Mouse (Mus musculus) erythroid progenitor cell, adult 5-6 weeks (primary cell): ENCODE measurements around the gene Ndufb10. TPM values are rescaled to one million over a fixed set of nuclear protein-coding genes. Genes with fewer than 3 reads are reported as not detected.

ENCODE experiments used
- ATAC-seq: replicated peaks from 2 replicates; pipeline ENCODE4 v1.8.0; 2016; ENCODE audit warnings: moderate number of reproducible peaks, mild to moderate bottlenecking, moderate TSS enrichment, inconsistent platforms; ENCODE audit not compliant: poor library complexity, low FRiP score, severe bottlenecking
- total RNA-seq, 2 experiments: library from RNA; stranded (forward) in 1 of 2; stranded (reverse) in 1 of 2; fragments of 150-400 nt in 1 of 2; fragments of 186-747, 209-891 nt in 1 of 2; gene quantifications; 2 replicates each; pipeline versions ENCODE4 v1.2.3 to v1.2.4; 2015 to 2017; ENCODE audit warnings: low replicate concordance in 2 of 2

Ndufb10 gene
- total RNA-seq, 2 experiments from 2014 or later: 84.0 to 200 TPM

GRCm38 (mm10) chr17:24676877-24677276, 47.4 kb downstream of the Ndufb10 start:
- ATAC-seq: no peak

GRCm38 (mm10) chr17:24676187-24676586, 48.1 kb downstream of the Ndufb10 start:
- ATAC-seq: peak; percentile 82

GRCm38 (mm10) chr17:24674277-24674676, 50.0 kb downstream of the Ndufb10 start:
- no peak for ATAC-seq

GRCm38 (mm10) chr17:24672141-24672540, 52.1 kb downstream of the Ndufb10 start:
- ATAC-seq: no peak

Other genes with a start within 250 kb of the Ndufb10 start
- gene Mlst8, start 245.4 kb downstream of the Ndufb10 start, total RNA-seq (2015; ENCODE audit: low replicate concordance): 6.5 and 27.7 TPM in 2 replicates
- 16.8 and 20.5 TPM in 2 replicates for gene Mlst8, start 245.4 kb downstream of the Ndufb10 start, total RNA-seq (2017; ENCODE audit: low replicate concordance)
- not detected in 2 replicates for gene Caskin1, start 235.9 kb downstream of the Ndufb10 start, total RNA-seq (2015; ENCODE audit: low replicate concordance)
- gene Caskin1, start 235.9 kb downstream of the Ndufb10 start, total RNA-seq (2017; ENCODE audit: low replicate concordance): not detected in 2 replicates
- gene Traf7, start 196.5 kb downstream of the Ndufb10 start, total RNA-seq (2015; ENCODE audit: low replicate concordance): 49.0 and 54.1 TPM in 2 replicates
- gene Traf7, start 196.5 kb downstream of the Ndufb10 start, total RNA-seq (2017; ENCODE audit: low replicate concordance): 73.9 and 83.1 TPM in 2 replicates
- gene Rab26, start 190.3 kb downstream of the Ndufb10 start, total RNA-seq (2015; ENCODE audit: low replicate concordance): 1.1 TPM in 1 of 2 replicates, not detected in the other
- gene Rab26, start 190.3 kb downstream of the Ndufb10 start, total RNA-seq (2017; ENCODE audit: low replicate concordance): not detected in 2 replicates
- 11.3 and 11.9 TPM in 2 replicates for gene Pkd1, start 174.6 kb downstream of the Ndufb10 start, total RNA-seq (2015; ENCODE audit: low replicate concordance)
- 11.7 and 22.5 TPM in 2 replicates for gene Pkd1, start 174.6 kb downstream of the Ndufb10 start, total RNA-seq (2017; ENCODE audit: low replicate concordance)
- gene Tsc2, start 91.8 kb downstream of the Ndufb10 start, total RNA-seq (2015; ENCODE audit: low replicate concordance): 49.0 and 56.6 TPM in 2 replicates
- gene Tsc2, start 91.8 kb downstream of the Ndufb10 start, total RNA-seq (2017; ENCODE audit: low replicate concordance): 13.5 and 28.4 TPM in 2 replicates
- gene Nthl1, start 91.8 kb downstream of the Ndufb10 start, total RNA-seq (2015; ENCODE audit: low replicate concordance): not detected in 2 replicates
- gene Nthl1, start 91.8 kb downstream of the Ndufb10 start, total RNA-seq (2017; ENCODE audit: low replicate concordance): 0.39 and 1.1 TPM in 2 replicates
- gene Slc9a3r2, start 74.2 kb downstream of the Ndufb10 start, total RNA-seq (2015; ENCODE audit: low replicate concordance): 0.84 TPM in 1 of 2 replicates, not detected in the other
- not detected in 2 replicates for gene Slc9a3r2, start 74.2 kb downstream of the Ndufb10 start, total RNA-seq (2017; ENCODE audit: low replicate concordance)
- not detected in 2 replicates for gene Npw, start 66.0 kb downstream of the Ndufb10 start, total RNA-seq (2015; ENCODE audit: low replicate concordance)
- not detected in 2 replicates for gene Npw, start 66.0 kb downstream of the Ndufb10 start, total RNA-seq (2017; ENCODE audit: low replicate concordance)
- gene Zfp598, start 54.8 kb downstream of the Ndufb10 start, total RNA-seq (2015; ENCODE audit: low replicate concordance): 13.4 and 18.4 TPM in 2 replicates
- 9.2 and 12.0 TPM in 2 replicates for gene Zfp598, start 54.8 kb downstream of the Ndufb10 start, total RNA-seq (2017; ENCODE audit: low replicate concordance)
- not detected in 2 replicates for gene Syngr3, start 34.5 kb downstream of the Ndufb10 start, total RNA-seq (2015; ENCODE audit: low replicate concordance)
- gene Syngr3, start 34.5 kb downstream of the Ndufb10 start, total RNA-seq (2017; ENCODE audit: low replicate concordance): not detected in 2 replicates
- 9.6 and 15.9 TPM in 2 replicates for gene Gfer, start 28.3 kb downstream of the Ndufb10 start, total RNA-seq (2015; ENCODE audit: low replicate concordance)
- gene Gfer, start 28.3 kb downstream of the Ndufb10 start, total RNA-seq (2017; ENCODE audit: low replicate concordance): 14.0 and 15.7 TPM in 2 replicates
- not detected in 2 replicates for gene Noxo1, start 28.2 kb downstream of the Ndufb10 start, total RNA-seq (2015; ENCODE audit: low replicate concordance)
- not detected in 2 replicates for gene Noxo1, start 28.2 kb downstream of the Ndufb10 start, total RNA-seq (2017; ENCODE audit: low replicate concordance)
- gene Tbl3, start 16.8 kb downstream of the Ndufb10 start, total RNA-seq (2015; ENCODE audit: low replicate concordance): 5.8 and 10.1 TPM in 2 replicates
- gene Tbl3, start 16.8 kb downstream of the Ndufb10 start, total RNA-seq (2017; ENCODE audit: low replicate concordance): 4.8 and 9.0 TPM in 2 replicates
- not detected in 2 replicates for gene Rnf151, start 6.4 kb downstream of the Ndufb10 start, total RNA-seq (2015; ENCODE audit: low replicate concordance)
- not detected in 2 replicates for gene Rnf151, start 6.4 kb downstream of the Ndufb10 start, total RNA-seq (2017; ENCODE audit: low replicate concordance)
- gene Rps2, start 6.4 kb downstream of the Ndufb10 start, total RNA-seq (2015; ENCODE audit: low replicate concordance): 1,299 and 1,601 TPM in 2 replicates
- 315 and 526 TPM in 2 replicates for gene Rps2, start 6.4 kb downstream of the Ndufb10 start, total RNA-seq (2017; ENCODE audit: low replicate concordance)
- gene Rpl3l, start 3.3 kb upstream of the Ndufb10 start, total RNA-seq (2015; ENCODE audit: low replicate concordance): not detected in 2 replicates
- gene Rpl3l, start 3.3 kb upstream of the Ndufb10 start, total RNA-seq (2017; ENCODE audit: low replicate concordance): not detected in 2 replicates
- 108 and 112 TPM in 2 replicates for gene Msrb1, start 12.2 kb upstream of the Ndufb10 start, total RNA-seq (2015; ENCODE audit: low replicate concordance)
- 29.5 and 61.6 TPM in 2 replicates for gene Msrb1, start 12.2 kb upstream of the Ndufb10 start, total RNA-seq (2017; ENCODE audit: low replicate concordance)
- not detected in 2 replicates for gene Hs3st6, start 28.5 kb upstream of the Ndufb10 start, total RNA-seq (2015; ENCODE audit: low replicate concordance)
- gene Hs3st6, start 28.5 kb upstream of the Ndufb10 start, total RNA-seq (2017; ENCODE audit: low replicate concordance): not detected in 2 replicates
- gene Meiob, start 79.8 kb upstream of the Ndufb10 start, total RNA-seq (2015; ENCODE audit: low replicate concordance): not detected in 2 replicates
- gene Meiob, start 79.8 kb upstream of the Ndufb10 start, total RNA-seq (2017; ENCODE audit: low replicate concordance): not detected in 2 replicates
- gene Hagh, start 115.7 kb upstream of the Ndufb10 start, total RNA-seq (2015; ENCODE audit: low replicate concordance): 350 and 357 TPM in 2 replicates
- gene Hagh, start 115.7 kb upstream of the Ndufb10 start, total RNA-seq (2017; ENCODE audit: low replicate concordance): 157 and 279 TPM in 2 replicates
- 50.5 and 87.6 TPM in 2 replicates for gene Fahd1, start 125.9 kb upstream of the Ndufb10 start, total RNA-seq (2015; ENCODE audit: low replicate concordance)
- 73.2 and 83.4 TPM in 2 replicates for gene Fahd1, start 125.9 kb upstream of the Ndufb10 start, total RNA-seq (2017; ENCODE audit: low replicate concordance)
- gene Igfals, start 141.5 kb upstream of the Ndufb10 start, total RNA-seq (2015; ENCODE audit: low replicate concordance): 0.84 TPM in 1 of 2 replicates, not detected in the other
- gene Igfals, start 141.5 kb upstream of the Ndufb10 start, total RNA-seq (2017; ENCODE audit: low replicate concordance): not detected in 2 replicates
- 31.9 and 50.8 TPM in 2 replicates for gene Nubp2, start 161.9 kb upstream of the Ndufb10 start, total RNA-seq (2015; ENCODE audit: low replicate concordance)
- 35.0 and 44.1 TPM in 2 replicates for gene Nubp2, start 161.9 kb upstream of the Ndufb10 start, total RNA-seq (2017; ENCODE audit: low replicate concordance)
- gene Spsb3, start 162.2 kb upstream of the Ndufb10 start, total RNA-seq (2015; ENCODE audit: low replicate concordance): 84.0 and 90.5 TPM in 2 replicates
- gene Spsb3, start 162.2 kb upstream of the Ndufb10 start, total RNA-seq (2017; ENCODE audit: low replicate concordance): 47.5 and 65.7 TPM in 2 replicates
- 6.3 and 14.4 TPM in 2 replicates for gene Eme2, start 170.6 kb upstream of the Ndufb10 start, total RNA-seq (2015; ENCODE audit: low replicate concordance)
- gene Eme2, start 170.6 kb upstream of the Ndufb10 start, total RNA-seq (2017; ENCODE audit: low replicate concordance): 12.7 and 24.5 TPM in 2 replicates
- gene Mrps34, start 170.6 kb upstream of the Ndufb10 start, total RNA-seq (2015; ENCODE audit: low replicate concordance): 8.3 and 9.6 TPM in 2 replicates
- 9.1 and 19.4 TPM in 2 replicates for gene Mrps34, start 170.6 kb upstream of the Ndufb10 start, total RNA-seq (2017; ENCODE audit: low replicate concordance)
- 151 and 169 TPM in 2 replicates for gene Nme3, start 172.0 kb upstream of the Ndufb10 start, total RNA-seq (2015; ENCODE audit: low replicate concordance)
- 95.5 and 101 TPM in 2 replicates for gene Nme3, start 172.0 kb upstream of the Ndufb10 start, total RNA-seq (2017; ENCODE audit: low replicate concordance)
- gene Mapk8ip3, start 212.5 kb upstream of the Ndufb10 start, total RNA-seq (2015; ENCODE audit: low replicate concordance): 132 and 177 TPM in 2 replicates
- 264 and 268 TPM in 2 replicates for gene Mapk8ip3, start 212.5 kb upstream of the Ndufb10 start, total RNA-seq (2017; ENCODE audit: low replicate concordance)
- gene Jpt2, start 236.2 kb upstream of the Ndufb10 start, total RNA-seq (2015; ENCODE audit: low replicate concordance): 33.2 and 39.0 TPM in 2 replicates
- gene Jpt2, start 236.2 kb upstream of the Ndufb10 start, total RNA-seq (2017; ENCODE audit: low replicate concordance): 21.4 and 25.6 TPM in 2 replicates